Mouse (Mus musculus): ENCODE measurements around the gene Tdo2.

Tdo2 gene

GRCm38 (mm10) chr3:81943097-81943496 is 32.9 kb downstream of the Tdo2 start:
- no peak for DNase-seq (ENCODE audit: low read depth, low spot score)

- DNase-seq (ENCODE audit: low read depth, low spot score): no peak
These were observed 33.7 kb downstream of the Tdo2 start for GRCm38 (mm10) chr3:81942341-81942740.

- no peak for DNase-seq (ENCODE audit: low read depth, low spot score)
These were observed 37.1 kb downstream of the Tdo2 start for GRCm38 (mm10) chr3:81938924-81939323.

GRCm38 (mm10) chr3:81933348-81933747 is 42.7 kb downstream of the Tdo2 start:
- DNase-seq (ENCODE audit: low read depth, low spot score): no peak

GRCm38 (mm10) chr3:81932141-81933101 is 43.6 kb downstream of the Tdo2 start, which contains the start of gene Ctso:
Gene Ctso (plus strand): TSS chr3:81932601.
- DNase-seq (ENCODE audit: low read depth, low spot score): peak; percentile 80

- no peak for DNase-seq (ENCODE audit: low read depth, low spot score)
These were observed 44.3 kb downstream of the Tdo2 start for GRCm38 (mm10) chr3:81931695-81932094.

GRCm38 (mm10) chr3:81929073-81929472 is 46.9 kb downstream of the Tdo2 start:
- no peak for DNase-seq (ENCODE audit: low read depth, low spot score)

- peak; percentile 56 for DNase-seq (ENCODE audit: low read depth, low spot score)
These were observed 49.2 kb downstream of the Tdo2 start for GRCm38 (mm10) chr3:81926764-81927325.

- no peak for DNase-seq (ENCODE audit: low read depth, low spot score)
These were observed 50.1 kb downstream of the Tdo2 start for GRCm38 (mm10) chr3:81925856-81926255.

- DNase-seq (ENCODE audit: low read depth, low spot score): peak; percentile 71
These were observed 51.1 kb downstream of the Tdo2 start for GRCm38 (mm10) chr3:81924931-81925330.

GRCm38 (mm10) chr3:81922910-81923309 is 53.1 kb downstream of the Tdo2 start:
- DNase-seq (ENCODE audit: low read depth, low spot score): no peak

- no peak for DNase-seq (ENCODE audit: low read depth, low spot score)
These were observed 56.3 kb downstream of the Tdo2 start for GRCm38 (mm10) chr3:81919681-81920080.

GRCm38 (mm10) chr3:81918215-81918614 is 57.8 kb downstream of the Tdo2 start:
- no peak for DNase-seq (ENCODE audit: low read depth, low spot score)

- DNase-seq (ENCODE audit: low read depth, low spot score): no peak
These were observed 58.6 kb downstream of the Tdo2 start for GRCm38 (mm10) chr3:81917354-81917935.

GRCm38 (mm10) chr3:81916030-81916686 is 59.8 kb downstream of the Tdo2 start:
- no peak for DNase-seq (ENCODE audit: low read depth, low spot score)

- DNase-seq (ENCODE audit: low read depth, low spot score): no peak
These were observed 65.5 kb downstream of the Tdo2 start for GRCm38 (mm10) chr3:81910286-81911036.
